Mouse (Mus musculus): ENCODE measurements around the gene Sox6. TPM values are rescaled to one million over a fixed set of nuclear protein-coding genes. Genes with fewer than 3 reads are reported as not detected.
A peak's percentile ranks its signal among the peaks of the same experiment; 100 is the strongest.

Sox6 gene
- polyA plus RNA-seq, 1 experiment from 2014 or later: 84.4 TPM

DNA sequence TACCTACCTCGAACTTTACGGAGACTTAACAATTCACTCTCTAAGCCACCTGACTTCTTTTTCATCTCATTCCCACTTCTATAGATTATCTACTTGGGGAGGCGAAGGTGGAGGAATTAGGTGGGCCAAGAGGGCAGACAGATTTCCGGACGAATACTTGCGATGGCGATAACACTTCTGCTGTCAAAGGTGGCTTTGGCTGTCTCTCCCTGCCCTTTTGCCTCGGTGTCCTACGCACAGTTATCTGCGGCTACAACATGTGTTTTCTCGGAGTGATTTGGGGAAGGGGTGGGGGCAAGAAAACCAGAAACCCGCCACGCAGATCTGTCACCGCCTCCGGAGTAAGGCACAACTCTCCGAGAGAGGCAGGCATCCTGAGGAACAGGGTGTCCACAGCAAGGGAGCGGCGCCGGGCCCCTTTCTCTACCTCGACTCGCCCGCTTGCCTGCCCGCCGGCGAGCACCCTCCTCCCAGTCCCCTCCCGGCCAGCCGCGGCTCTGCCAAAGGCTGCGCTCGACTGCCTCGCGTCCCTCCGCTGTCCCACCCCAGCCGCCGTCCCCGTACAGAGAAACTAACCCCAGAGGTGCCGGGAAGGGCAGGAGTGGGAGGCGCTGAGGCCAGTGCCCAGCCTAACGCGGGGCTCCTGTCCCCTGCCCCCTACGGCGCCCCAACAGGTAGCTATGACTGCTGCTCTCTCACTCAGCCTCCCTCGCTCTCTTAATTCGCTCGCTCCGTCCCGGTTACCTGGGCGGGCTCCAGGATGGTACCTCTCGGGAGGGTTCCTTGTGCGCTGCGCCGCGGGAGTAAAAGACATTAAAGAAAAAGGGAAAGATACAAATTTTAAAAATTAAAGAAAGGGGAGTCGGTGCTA, 5.0 kb downstream of the Sox6 start:
- H3K9ac ChIP-seq: 0 out of 2 replicates have a peak overlapping the region, but pooled peaks have one; percentile 30
- no peak overlapping the region for H3K27ac ChIP-seq (replicated peaks)
- ATAC-seq (ENCODE audit: insufficient read depth): no peak
- no peaks in the 10 kb centered on the region for H3K36me3 ChIP-seq (replicated peaks)
- peaks cover 42% of the 10 kb centered on the region for H3K4me1 ChIP-seq (replicated peaks)
- peaks cover 91% of the 10 kb centered on the region for H3K27me3 ChIP-seq
- H3K4me2 ChIP-seq: peak overlapping the region; percentile 96
- under 1% methylated on average over 54 of the region's 54 CpGs for WGBS (ENCODE audit: insufficient replicate concordance)
- H3K4me3 ChIP-seq (replicated peaks): peak overlapping the region; percentile 65
- H3K9me3 ChIP-seq (replicated peaks): no peaks in the 10 kb centered on the region

DNA sequence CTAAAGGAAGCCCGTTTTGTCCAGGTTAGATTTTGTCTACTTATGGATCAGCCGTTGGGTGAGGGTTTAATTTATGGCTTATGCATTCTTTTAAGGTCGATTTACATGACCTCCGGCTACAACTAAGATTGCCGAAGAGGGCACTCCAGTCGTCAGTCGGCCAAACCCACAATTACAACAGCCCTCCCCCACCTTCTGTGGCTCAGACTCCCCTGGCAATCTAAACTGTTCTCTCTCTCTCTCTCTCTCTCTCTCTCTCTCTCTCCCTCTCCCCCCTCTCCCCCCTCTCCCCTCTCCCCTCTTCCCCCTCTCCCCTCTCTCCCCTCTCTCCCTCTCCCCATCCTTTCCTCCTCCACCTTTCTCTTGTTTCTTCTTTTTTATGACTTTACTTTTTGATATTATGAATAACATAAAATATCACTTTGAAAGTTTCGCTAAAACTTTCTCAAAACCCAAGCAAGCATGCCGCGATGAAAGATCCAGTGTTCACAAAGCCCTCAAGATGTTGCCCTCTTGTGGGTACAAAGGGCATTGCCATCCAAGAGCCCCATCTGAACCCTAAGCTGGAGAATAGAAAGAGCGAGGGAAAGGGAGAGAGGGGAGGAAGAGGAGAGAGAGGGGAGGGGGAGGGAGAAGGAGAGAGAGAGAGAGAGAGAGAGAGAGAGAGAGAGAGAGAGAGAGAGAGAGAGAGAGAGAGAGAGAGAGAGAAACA, 5.8 kb downstream of the Sox6 start:
- Histone ChIP-seq H3K36me3 (replicated peaks) (no peaks in the 10 kb centered on the region), H3K4me1 (replicated peaks) (peaks cover 40% of the 10 kb centered on the region), H3K27ac (replicated peaks) (no peak overlapping the region), H3K4me2 (peak overlapping the region; percentile 96), H3K4me3 (replicated peaks) (peak overlapping the region; percentile 65), H3K27me3 (peaks cover 87% of the 10 kb centered on the region), H3K9ac (peak overlapping the region; percentile 67), H3K9me3 (replicated peaks) (no peaks in the 10 kb centered on the region)
- no peak; the same call in 1 of the 2 replicates for ATAC-seq (ENCODE audit: insufficient read depth)
- WGBS (ENCODE audit: insufficient replicate concordance): under 1% methylated on average over 11 of the region's 11 CpGs

DNA sequence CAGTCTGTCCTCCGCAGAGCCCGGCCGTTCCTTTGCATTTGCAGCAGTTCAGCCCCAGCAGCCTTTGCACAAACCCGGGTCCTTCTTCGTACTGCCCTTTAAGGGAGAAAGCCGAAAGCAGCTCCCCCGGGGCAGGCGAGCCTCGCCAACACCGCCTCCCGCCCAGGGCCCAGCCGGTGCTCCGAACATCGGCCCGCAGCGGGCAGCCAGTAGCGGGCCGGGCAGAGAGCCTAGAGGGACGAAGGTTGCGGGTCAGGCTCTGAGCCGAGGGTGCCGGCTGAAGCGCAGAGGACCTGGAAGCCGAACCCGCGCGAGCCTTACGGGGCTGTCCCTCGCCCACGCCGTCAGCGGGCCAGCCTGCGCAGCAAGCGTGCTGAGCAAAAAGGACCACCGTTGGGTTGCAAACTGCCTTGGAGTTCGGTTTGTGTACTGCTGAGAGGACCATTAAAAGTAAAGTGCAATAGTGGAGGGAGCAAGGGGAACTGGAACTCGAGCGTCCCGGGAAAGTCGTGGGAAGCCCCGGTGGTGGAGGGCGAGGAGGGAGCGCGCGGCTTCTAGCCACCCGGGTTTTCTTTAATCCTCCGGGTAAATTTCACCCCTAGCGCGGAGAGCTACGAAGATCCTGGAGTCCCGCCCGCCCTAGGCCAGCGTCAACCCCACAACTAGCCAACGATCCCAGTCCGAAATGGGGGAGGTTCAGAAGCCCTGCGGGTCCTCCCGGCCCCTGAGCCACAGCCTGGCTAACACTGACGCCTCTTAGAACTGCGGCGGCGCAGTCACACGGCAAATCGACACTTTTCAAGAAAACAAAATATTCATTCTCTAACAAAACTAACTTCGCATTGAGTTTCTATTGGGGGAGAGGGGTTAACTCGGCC, 6.6 kb downstream of the Sox6 start:
- peaks cover 85% of the 10 kb centered on the region for H3K27me3 ChIP-seq
- peak; percentile 75 for ATAC-seq (ENCODE audit: insufficient read depth)
- H3K4me3 ChIP-seq (replicated peaks): peak overlapping the region; percentile 65
- no peaks in the 10 kb centered on the region for H3K9me3 ChIP-seq (replicated peaks)
- peak overlapping the region; percentile 67 for H3K9ac ChIP-seq
- H3K4me1 ChIP-seq (replicated peaks): peaks cover 40% of the 10 kb centered on the region
- H3K36me3 ChIP-seq (replicated peaks): no peaks in the 10 kb centered on the region
- WGBS (ENCODE audit: insufficient replicate concordance): under 1% methylated on average over 65 of the region's 65 CpGs
- peak overlapping the region; percentile 96 for H3K4me2 ChIP-seq
- no peak overlapping the region; the same call in 1 of the 2 replicates for H3K27ac ChIP-seq (replicated peaks)

DNA sequence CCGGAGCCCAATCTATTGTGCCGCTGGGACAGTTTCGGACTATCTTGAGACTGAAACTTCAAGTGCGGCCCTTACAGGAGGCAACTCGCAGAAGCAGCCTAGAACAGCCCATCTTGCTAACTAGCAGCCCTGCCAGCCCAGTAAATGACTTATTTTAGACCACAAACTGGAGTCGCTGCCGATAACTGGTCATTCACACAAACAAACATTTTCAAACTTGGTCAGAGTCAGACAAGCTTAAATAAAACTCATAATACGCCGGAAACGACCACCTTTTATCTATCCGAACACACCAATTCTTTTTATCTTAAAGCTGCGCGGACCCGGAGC, 7.2 kb downstream of the Sox6 start:
- under 1% methylated on average over 14 of the region's 14 CpGs for WGBS (ENCODE audit: insufficient replicate concordance)
- no peaks in the 10 kb centered on the region for H3K36me3 ChIP-seq (replicated peaks)
- no peak overlapping the region for H3K27ac ChIP-seq (replicated peaks)
- H3K27me3 ChIP-seq: peaks cover 81% of the 10 kb centered on the region
- peak overlapping the region; percentile 67 for H3K9ac ChIP-seq
- H3K4me2 ChIP-seq: peak overlapping the region; percentile 96
- peaks cover 40% of the 10 kb centered on the region for H3K4me1 ChIP-seq (replicated peaks)
- ATAC-seq (ENCODE audit: insufficient read depth): no peak
- H3K9me3 ChIP-seq (replicated peaks): no peaks in the 10 kb centered on the region
- H3K4me3 ChIP-seq (replicated peaks): peak overlapping the region; percentile 65

DNA sequence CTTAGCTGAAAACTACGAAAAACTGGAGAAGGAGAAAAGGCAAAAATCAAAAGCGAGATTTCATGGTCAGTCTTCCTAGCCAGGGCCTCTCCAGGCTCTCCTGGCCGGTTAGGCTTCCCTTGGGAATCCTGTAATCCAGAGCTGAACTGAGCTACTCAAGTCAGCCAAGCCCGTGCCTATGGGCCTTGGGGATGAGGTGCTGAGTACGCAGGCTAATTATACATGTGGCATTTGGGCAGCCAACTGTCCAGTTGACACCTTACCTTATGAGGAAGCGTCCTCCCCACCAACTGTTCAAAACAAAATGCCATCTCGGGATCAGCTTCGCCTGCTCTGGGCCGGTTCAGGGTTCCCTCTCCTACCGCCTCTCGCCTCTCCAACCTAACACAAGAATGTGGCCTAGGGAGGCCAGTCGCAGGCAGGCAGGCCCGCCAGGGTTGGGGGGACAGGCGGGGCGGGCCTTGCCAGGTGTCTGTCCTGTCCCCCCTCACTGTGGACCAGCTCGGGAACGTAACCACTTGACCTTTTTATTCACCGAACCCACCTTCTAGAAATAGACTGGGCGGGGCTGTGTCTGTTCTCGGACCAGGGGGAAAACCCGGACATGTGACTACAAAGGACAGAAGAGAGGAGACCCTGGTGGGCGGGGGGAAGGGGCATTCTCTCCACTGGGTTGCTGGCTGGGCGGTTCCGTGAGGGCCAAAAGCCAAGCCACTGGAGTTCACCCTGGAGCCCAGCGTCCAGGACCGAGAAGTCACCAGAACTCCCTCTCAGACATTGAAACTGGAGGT, 7.8 kb downstream of the Sox6 start:
- 30% methylated on average over 26 of the region's 26 CpGs for WGBS (ENCODE audit: insufficient replicate concordance)
- Histone ChIP-seq H3K9me3 (replicated peaks) (no peaks in the 10 kb centered on the region), H3K36me3 (replicated peaks) (no peaks in the 10 kb centered on the region), H3K27me3 (peaks cover 75% of the 10 kb centered on the region), H3K4me3 (replicated peaks) (peak overlapping the region; percentile 65), H3K9ac (peak overlapping the region; percentile 67), H3K27ac (replicated peaks) (no peak overlapping the region), H3K4me2 (peak overlapping the region; percentile 96), H3K4me1 (replicated peaks) (peaks cover 40% of the 10 kb centered on the region)
- ATAC-seq (ENCODE audit: insufficient read depth): no peak

DNA sequence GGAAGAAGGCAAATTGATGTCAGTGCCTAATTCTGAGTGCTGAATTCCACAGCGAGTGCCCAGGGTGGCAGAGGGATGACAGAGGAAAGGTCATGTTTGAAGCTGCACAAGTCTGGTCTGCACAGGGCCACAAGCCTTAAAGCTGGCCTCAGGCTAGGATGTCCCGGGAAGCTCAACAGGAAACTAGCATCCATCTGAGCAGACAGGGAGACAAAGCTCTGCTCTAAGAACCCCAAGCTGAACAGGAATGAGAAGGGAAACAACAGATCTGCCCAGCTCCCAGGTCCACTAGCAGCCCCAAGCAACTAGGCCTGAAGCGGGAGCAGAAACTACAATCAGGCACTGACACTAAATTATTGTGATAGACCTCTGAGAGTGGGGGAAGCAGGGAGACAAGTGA, 8.6 kb downstream of the Sox6 start:
- WGBS (ENCODE audit: insufficient replicate concordance): 60% methylated on average over 3 of the region's 3 CpGs
- Histone ChIP-seq H3K27me3 (peaks cover 72% of the 10 kb centered on the region), H3K36me3 (replicated peaks) (no peaks in the 10 kb centered on the region), H3K4me2 (no peak overlapping the region), H3K9me3 (replicated peaks) (no peaks in the 10 kb centered on the region), H3K9ac (no peak overlapping the region), H3K27ac (replicated peaks) (no peak overlapping the region), H3K4me1 (replicated peaks) (peaks cover 40% of the 10 kb centered on the region), H3K4me3 (replicated peaks) (no peak overlapping the region)
- ATAC-seq (ENCODE audit: insufficient read depth): no peak

DNA sequence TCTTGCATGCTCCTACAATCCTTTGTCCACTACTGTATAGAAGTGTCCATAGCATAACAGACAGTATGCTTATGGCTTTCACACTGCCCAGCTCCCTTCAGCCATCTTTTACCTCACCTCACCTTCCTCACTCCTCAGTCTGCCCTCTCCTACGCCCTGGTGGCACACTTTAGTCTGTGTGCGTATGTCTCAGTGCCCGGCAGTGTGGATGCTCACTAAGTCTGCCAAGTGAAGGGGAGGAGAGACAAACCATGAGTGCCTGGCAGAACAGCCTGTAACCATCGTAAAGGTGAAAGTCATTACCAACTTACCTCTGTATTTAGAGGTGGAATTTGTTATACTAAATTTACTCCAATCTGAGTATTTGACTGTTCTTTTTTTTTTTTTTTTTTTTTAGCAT, 35.9 kb downstream of the Sox6 start:
- Histone ChIP-seq H3K27me3 (peaks cover 12% of the 10 kb centered on the region), H3K36me3 (replicated peaks) (no peaks in the 10 kb centered on the region), H3K4me1 (replicated peaks) (0 out of 2 replicates have a peak, but pooled peaks cover 3% of the 10 kb centered on the region), H3K9me3 (replicated peaks) (no peaks in the 10 kb centered on the region), H3K4me3 (replicated peaks) (no peak overlapping the region), H3K4me2 (no peak overlapping the region), H3K9ac (no peak overlapping the region), H3K27ac (replicated peaks) (no peak overlapping the region)
- 75% methylated on average over 4 of the region's 4 CpGs for WGBS (ENCODE audit: insufficient replicate concordance)
- ATAC-seq (ENCODE audit: insufficient read depth): no peak

DNA sequence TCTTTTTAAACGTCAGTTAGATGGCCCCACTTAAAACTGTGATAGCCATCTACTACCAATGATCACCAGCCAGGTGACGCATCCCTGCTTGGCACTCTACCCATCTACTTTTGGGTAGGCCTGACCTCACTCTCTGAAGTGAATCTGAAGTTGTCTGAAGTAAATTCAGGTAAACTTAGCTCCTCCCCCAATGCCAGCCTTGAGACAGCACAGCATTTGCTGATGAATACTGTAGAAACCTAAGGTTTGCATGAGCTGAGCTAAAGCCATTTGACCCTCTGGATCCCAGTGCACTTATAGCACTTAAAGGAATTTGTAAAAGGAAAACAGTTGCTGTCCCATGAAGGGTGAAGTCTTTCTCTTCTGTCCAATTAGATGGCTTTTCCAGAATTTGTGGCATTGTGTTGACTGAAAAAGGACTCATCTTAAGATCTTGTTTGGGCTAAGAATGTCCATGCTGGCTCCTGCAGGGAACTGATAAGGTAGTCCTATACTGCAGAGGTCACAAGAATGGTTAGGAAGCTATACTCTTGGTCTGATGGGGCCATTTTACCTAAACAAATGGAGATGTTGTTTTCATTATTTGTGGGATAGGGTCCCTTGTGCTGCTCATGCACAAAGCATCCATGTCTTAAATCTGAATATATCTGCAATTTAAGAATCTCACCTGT, 50.4 kb downstream of the Sox6 start:
- Histone ChIP-seq H3K4me1 (replicated peaks) (peaks cover 15% of the 10 kb centered on the region), H3K4me2 (peak overlapping the region; percentile 5; the same call in 1 of the 2 replicates), H3K4me3 (replicated peaks) (no peak overlapping the region), H3K27ac (replicated peaks) (no peak overlapping the region), H3K27me3 (no peaks in the 10 kb centered on the region), H3K9ac (no peak overlapping the region), H3K9me3 (replicated peaks) (no peaks in the 10 kb centered on the region), H3K36me3 (replicated peaks) (no peaks in the 10 kb centered on the region)
- 70% methylated on average over 2 of the region's 2 CpGs for WGBS (ENCODE audit: insufficient replicate concordance)
- ATAC-seq (ENCODE audit: insufficient read depth): 0 out of 2 replicates have a peak, but pooled peaks have one; percentile 60

DNA sequence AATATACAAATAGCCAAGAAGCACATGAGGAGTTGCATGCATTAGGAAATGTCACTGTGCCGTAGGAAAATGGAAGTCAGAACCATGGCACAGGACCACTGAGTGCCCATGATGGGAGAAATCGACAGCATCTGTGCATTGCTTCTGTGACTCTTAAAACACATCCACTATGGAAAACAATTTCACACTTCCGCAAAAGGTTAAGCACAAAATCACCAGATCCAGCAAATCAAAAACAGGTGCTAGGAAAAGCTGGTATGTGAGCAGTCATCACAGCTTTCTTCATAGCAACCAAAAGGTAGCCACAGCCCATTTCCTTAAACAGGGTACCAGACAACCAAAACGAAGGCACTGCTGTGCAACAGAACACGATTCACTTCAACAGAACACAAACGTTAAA, 52.9 kb downstream of the Sox6 start:
- no peak overlapping the region for H3K27ac ChIP-seq (replicated peaks)
- no peaks in the 10 kb centered on the region for H3K27me3 ChIP-seq
- no peak for ATAC-seq (ENCODE audit: insufficient read depth)
- no peaks in the 10 kb centered on the region for H3K9me3 ChIP-seq (replicated peaks)
- 73% methylated on average over 6 of the region's 6 CpGs for WGBS (ENCODE audit: insufficient replicate concordance)
- no peak overlapping the region for H3K4me2 ChIP-seq
- no peaks in the 10 kb centered on the region for H3K36me3 ChIP-seq (replicated peaks)
- peaks cover 19% of the 10 kb centered on the region for H3K4me1 ChIP-seq (replicated peaks)
- no peak overlapping the region for H3K4me3 ChIP-seq (replicated peaks)
- no peak overlapping the region for H3K9ac ChIP-seq

DNA sequence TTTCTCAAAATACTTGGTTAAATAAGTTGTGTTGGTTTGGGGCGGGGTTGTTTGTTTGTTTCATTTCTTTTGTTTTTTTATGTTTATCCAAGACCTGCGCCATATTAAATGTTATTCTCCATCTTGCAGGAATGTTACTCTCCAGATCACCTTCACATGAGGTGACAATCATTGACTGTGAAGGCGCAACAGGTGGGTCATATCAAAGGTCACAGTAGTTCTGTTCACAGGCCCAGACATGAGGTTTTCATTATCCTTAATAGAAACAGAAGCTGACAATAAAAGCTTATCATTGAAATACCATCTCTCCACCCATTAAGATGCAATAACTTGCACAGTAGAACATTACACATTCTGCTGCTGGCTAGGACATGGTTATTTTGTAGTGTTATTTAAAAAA, 54.5 kb downstream of the Sox6 start:
- no peak overlapping the region for H3K27ac ChIP-seq (replicated peaks)
- 72% methylated on average over 3 of the region's 3 CpGs for WGBS (ENCODE audit: insufficient replicate concordance)
- H3K36me3 ChIP-seq (replicated peaks): no peaks in the 10 kb centered on the region
- H3K4me1 ChIP-seq (replicated peaks): peaks cover 32% of the 10 kb centered on the region
- no peak overlapping the region for H3K4me2 ChIP-seq
- H3K4me3 ChIP-seq (replicated peaks): no peak overlapping the region
- no peak for ATAC-seq (ENCODE audit: insufficient read depth)
- H3K27me3 ChIP-seq: no peaks in the 10 kb centered on the region
- no peaks in the 10 kb centered on the region for H3K9me3 ChIP-seq (replicated peaks)
- no peak overlapping the region for H3K9ac ChIP-seq

All from liver, embryonic 15.5 days (tissue).